Mouse (Mus musculus) cortical plate, adult 2 months (tissue): ENCODE data around the gene Bmpr1a.

ENCODE experiments used
- CTCF ChIP-seq: fragments of 200-500 bp; IDR thresholded peaks from 2 replicates; pipeline ENCODE4 v1.5.1; 2011; ENCODE audit warnings: mild to moderate bottlenecking, control low read depth, low read length; ENCODE audit not compliant: insufficient read depth; ENCODE audit errors: extremely low read depth
- POLR2A ChIP-seq: fragments of 200-500 bp; IDR thresholded peaks from 2 replicates; pipeline ENCODE4 v1.6.1; 2011; ENCODE audit warnings: mild to moderate bottlenecking, low read length, control low read depth; ENCODE audit not compliant: insufficient read depth; ENCODE audit errors: extremely low read depth

DNA sequence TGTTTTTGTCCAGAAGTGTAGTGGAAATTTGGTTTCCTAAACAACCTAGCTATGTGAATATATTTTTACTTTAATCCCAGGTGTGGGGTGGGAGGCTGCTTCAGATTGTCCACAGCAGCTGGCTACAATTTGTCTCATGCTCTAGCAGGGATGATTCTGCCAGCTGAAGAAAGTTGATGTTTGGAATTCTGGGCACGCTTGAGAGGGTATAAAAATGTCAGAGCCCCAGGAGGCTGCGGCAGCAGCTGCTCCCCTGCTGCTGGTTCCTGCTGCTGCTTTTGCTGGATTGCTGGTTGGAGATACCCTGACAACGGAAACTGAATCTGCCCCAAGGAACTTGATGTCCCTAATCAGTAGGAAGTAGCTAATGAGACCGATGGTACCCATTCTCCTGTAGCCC lies 60.6 kb downstream of the Bmpr1a start:
- TF ChIP-seq POLR2A (no peak), CTCF (no peak)
